Mouse (Mus musculus) testis, adult 2 months (tissue): ENCODE measurements around the gene Ugt1a6b.
"Not testable (repeated sequence)": the region's sequence is repeated elsewhere in the genome, so short reads cannot be mapped to it uniquely, and the experiment has no call there.

Experiments used
- CTCF ChIP-seq: fragments of 200-500 bp; IDR thresholded peaks from 2 replicates; pipeline ENCODE4 v1.5.1; 2012; ENCODE audit warnings: low read depth, mild to moderate bottlenecking, inconsistent platforms, low read length, moderate library complexity; ENCODE audit not compliant: control insufficient read depth, insufficient read depth, insufficient replicate concordance
- POLR2A ChIP-seq: fragments of 200-500 bp; IDR thresholded peaks from 2 replicates; pipeline ENCODE4 v1.6.1; 2012; ENCODE audit warnings: low read depth, mild to moderate bottlenecking, inconsistent platforms, low read length, moderate library complexity; ENCODE audit not compliant: control insufficient read depth

DNA sequence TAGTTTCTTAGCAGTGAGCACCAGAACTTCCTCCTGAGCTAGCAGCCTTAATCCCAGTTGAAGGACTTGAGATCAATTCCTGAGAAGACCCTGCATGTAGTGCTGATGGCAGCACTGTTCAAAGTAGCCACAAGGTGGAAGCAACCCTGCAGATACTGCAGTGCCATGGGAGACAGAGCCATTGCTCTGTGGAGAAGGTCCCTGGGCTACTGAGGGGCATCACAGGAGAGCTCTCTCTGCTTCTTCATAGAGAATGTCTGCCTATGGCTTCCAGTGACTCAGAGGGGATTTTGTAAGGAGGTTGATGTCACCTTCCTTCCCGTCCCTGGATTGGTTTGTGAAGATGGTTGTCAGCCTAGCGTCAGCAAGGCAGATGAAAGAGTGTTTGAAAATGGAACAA lies 47.1 kb downstream of the Ugt1a6b start:
- not testable (repeated sequence) for TF ChIP-seq POLR2A, CTCF
